Mouse (Mus musculus): ENCODE measurements at regions not wholly inside any gene's neighbourhood (a gene's known extent, or its start where the extent isn't known, plus 50 kb on each side); places are given as distances from the start of the nearest gene placed in this dataset.

GRCm38 (mm10) chr6:51059923-51060847 lies 372.3 kb upstream of the Nfe2l3 start:
- peak; percentile 43 for DNase-seq (ENCODE audit: low spot score)

- DNase-seq (ENCODE audit: low spot score) = no peak
Measured at GRCm38 (mm10) chr6:51060848-51061535, 371.5 kb upstream of the Nfe2l3 start.

- no peak for DNase-seq (ENCODE audit: low spot score)
Measured at GRCm38 (mm10) chr6:51065156-51065555, 367.3 kb upstream of the Nfe2l3 start.

GRCm38 (mm10) chr6:51067332-51067731 lies 365.1 kb upstream of the Nfe2l3 start:
- no peak for DNase-seq (ENCODE audit: low spot score)

- DNase-seq (ENCODE audit: low spot score) = no peak
Measured at GRCm38 (mm10) chr6:51069945-51070344, 362.5 kb upstream of the Nfe2l3 start.

GRCm38 (mm10) chr6:51071243-51071642 lies 361.2 kb upstream of the Nfe2l3 start:
- no peak for DNase-seq (ENCODE audit: low spot score)

GRCm38 (mm10) chr6:51075026-51075425 lies 357.4 kb upstream of the Nfe2l3 start:
- DNase-seq (ENCODE audit: low spot score) = no peak

GRCm38 (mm10) chr6:51076861-51077768 lies 355.4 kb upstream of the Nfe2l3 start:
- no peak for DNase-seq (ENCODE audit: low spot score)

GRCm38 (mm10) chr6:51077769-51078096 lies 354.7 kb upstream of the Nfe2l3 start:
- DNase-seq (ENCODE audit: low spot score) = no peak

GRCm38 (mm10) chr6:51078353-51078966 lies 354.0 kb upstream of the Nfe2l3 start:
- no peak for DNase-seq (ENCODE audit: low spot score)

- DNase-seq (ENCODE audit: low spot score) = no peak
Measured at GRCm38 (mm10) chr6:51078967-51079355, 353.5 kb upstream of the Nfe2l3 start.

GRCm38 (mm10) chr6:51081056-51081455 lies 351.4 kb upstream of the Nfe2l3 start:
- DNase-seq (ENCODE audit: low spot score) = no peak

- DNase-seq (ENCODE audit: low spot score) = no peak
Measured at GRCm38 (mm10) chr6:51084656-51085055, 347.8 kb upstream of the Nfe2l3 start.

- no peak for DNase-seq (ENCODE audit: low spot score)
Measured at GRCm38 (mm10) chr6:51085547-51085946, 346.9 kb upstream of the Nfe2l3 start.

- no peak for DNase-seq (ENCODE audit: low spot score)
Measured at GRCm38 (mm10) chr6:51086347-51086746, 346.1 kb upstream of the Nfe2l3 start.

GRCm38 (mm10) chr6:51087806-51088205 lies 344.7 kb upstream of the Nfe2l3 start:
- DNase-seq (ENCODE audit: low spot score) = no peak

GRCm38 (mm10) chr6:51088641-51089372 lies 343.7 kb upstream of the Nfe2l3 start:
- DNase-seq (ENCODE audit: low spot score) = no peak

GRCm38 (mm10) chr6:51093196-51093595 lies 339.3 kb upstream of the Nfe2l3 start:
- no peak for DNase-seq (ENCODE audit: low spot score)

- no peak for DNase-seq (ENCODE audit: low spot score)
Measured at GRCm38 (mm10) chr6:51094304-51094703, 338.2 kb upstream of the Nfe2l3 start.

- DNase-seq (ENCODE audit: low spot score) = no peak
Measured at GRCm38 (mm10) chr6:51097488-51097887, 335.0 kb upstream of the Nfe2l3 start.

GRCm38 (mm10) chr6:51100341-51100740 lies 332.1 kb upstream of the Nfe2l3 start:
- DNase-seq (ENCODE audit: low spot score) = no peak
